Mouse (Mus musculus) limb, embryonic 10.5 days (tissue): ENCODE data around the gene Tspan18. TPM values are rescaled to one million over a fixed set of nuclear protein-coding genes. Genes with fewer than 3 reads are reported as not detected.
A peak's percentile ranks its signal among the peaks of the same experiment; 100 is the strongest.

Experiments
- DNase-seq: peaks from one replicate; pipeline ENCODE4 v3.0.0-alpha.2; 2017; ENCODE audit warnings: low spot score
- H3K27ac ChIP-seq: fragments of 300-500 bp; sonication (generic); 2 replicates; pipeline ENCODE4 v1.5.1; 2016; ENCODE audit warnings: mild to moderate bottlenecking
- H3K27me3 ChIP-seq: fragments of 300-500 bp; sonication (generic); 2 replicates; pipeline ENCODE4 v1.6.1; 2016; ENCODE audit warnings: low read depth, mild to moderate bottlenecking; ENCODE audit not compliant: poor library complexity, severe bottlenecking
- H3K36me3 ChIP-seq: fragments of 300-500 bp; sonication (generic); 2 replicates; pipeline ENCODE4 v1.6.1; 2016; ENCODE audit warnings: mild to moderate bottlenecking, moderate library complexity
- H3K4me1 ChIP-seq: fragments of 300-500 bp; sonication (generic); 2 replicates; pipeline ENCODE4 v1.6.1; 2016
- H3K4me3 ChIP-seq: fragments of 300-500 bp; sonication (generic); 2 replicates; pipeline ENCODE4 v1.5.1; 2016; ENCODE audit warnings: mild to moderate bottlenecking, moderate library complexity
- H3K9me3 ChIP-seq: fragments of 300-500 bp; sonication (generic); replicated peaks from 2 replicates; pipeline ENCODE4 v1.6.1; 2016; ENCODE audit warnings: mild to moderate bottlenecking
- WGBS: fragments of 180-500 bp; shearing (Covaris S2); methylation state at CpG from one replicate; pipeline ENCODE4 v1.1.7; 2016; 5-methylcytosine and 5-hydroxymethylcytosine counted together
- polyA plus RNA-seq: library from polyadenylated mRNA; unstranded; fragments of >200 nt; fragmentation: Nextera tagmentation; extraction: Ambion mirVana; gene quantifications from 2 replicates; pipeline ENCODE4 v1.2.1, GENCODE M21; 2016

Tspan18 gene
- polyA plus RNA-seq, 1 experiment from 2014 or later: 13.4 TPM

DNA sequence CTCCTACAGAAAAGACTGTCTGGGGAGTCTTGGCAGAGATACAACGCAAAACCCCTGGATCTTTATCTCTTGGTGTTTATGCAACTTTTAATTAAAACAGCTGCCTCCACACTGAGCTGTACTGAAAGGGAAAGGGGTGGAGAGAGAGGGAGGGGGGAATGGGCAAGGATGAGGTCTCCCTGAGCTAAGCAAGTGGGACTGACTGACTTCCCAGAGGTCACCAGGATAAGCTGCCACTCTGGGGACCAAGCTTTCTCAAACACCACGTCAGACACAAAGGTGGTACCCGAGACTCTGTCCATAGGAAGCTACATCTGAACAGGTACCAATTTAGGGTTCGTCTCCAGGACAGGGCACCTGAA is 30.1 kb downstream of the Tspan18 start:
- WGBS: 65% methylated on average over 4 of the region's 4 CpGs
- DNase-seq: no peak
- Histone ChIP-seq H3K4me1 (peaks cover 15% of the 10 kb centered on the region), H3K27ac (peak overlapping the region; percentile 32; the same call in 1 of the 2 replicates), H3K9me3 (no peaks in the 10 kb centered on the region), H3K36me3 (no peaks in the 10 kb centered on the region), H3K4me3 (no peak overlapping the region), H3K27me3 (no peaks in the 10 kb centered on the region)

- no peaks in the 10 kb centered on the region for H3K36me3 ChIP-seq
- WGBS: 42% methylated on average over 16 of the region's 16 CpGs
- no peaks in the 10 kb centered on the region for H3K9me3 ChIP-seq
- peaks cover 15% of the 10 kb centered on the region for H3K4me1 ChIP-seq
- no peaks in the 10 kb centered on the region for H3K27me3 ChIP-seq
- DNase-seq: no peak
- H3K4me3 ChIP-seq: no peak overlapping the region
- H3K27ac ChIP-seq: peak overlapping the region; percentile 32; the same call in 1 of the 2 replicates
Measured at GRCm38 (mm10) chr2:93303585-93304272, 30.6 kb downstream of the Tspan18 start.

GRCm38 (mm10) chr2:93303260-93303584 is 31.1 kb downstream of the Tspan18 start:
- H3K27ac ChIP-seq: peak overlapping the region; percentile 32; the same call in 1 of the 2 replicates

GRCm38 (mm10) chr2:93297656-93298055 is 36.6 kb downstream of the Tspan18 start:
- WGBS: 83% methylated on average over 3 of the region's 3 CpGs
- no peaks in the 10 kb centered on the region for H3K27me3 ChIP-seq
- H3K4me1 ChIP-seq: no peaks in the 10 kb centered on the region
- DNase-seq: no peak
- no peaks in the 10 kb centered on the region; the same call in 1 of the 2 replicates for H3K9me3 ChIP-seq
- H3K36me3 ChIP-seq: no peaks in the 10 kb centered on the region
- no peak overlapping the region for H3K4me3 ChIP-seq
- no peak overlapping the region for H3K27ac ChIP-seq

More at GRCm38 (mm10) chr2:93303260-93303584, 31.1 kb downstream of the Tspan18 start:
- H3K4me1 ChIP-seq: peaks cover 15% of the 10 kb centered on the region
- no peaks in the 10 kb centered on the region for H3K36me3 ChIP-seq
- H3K4me3 ChIP-seq: no peak overlapping the region
- WGBS: 77% methylated on average over 5 of the region's 5 CpGs
- no peaks in the 10 kb centered on the region for H3K27me3 ChIP-seq
- H3K9me3 ChIP-seq: no peaks in the 10 kb centered on the region
- no peak for DNase-seq

GRCm38 (mm10) chr2:93291186-93291926 is 42.9 kb downstream of the Tspan18 start:
- Histone ChIP-seq H3K4me3 (no peak overlapping the region), H3K27me3 (no peaks in the 10 kb centered on the region), H3K27ac (peak overlapping the region; percentile 59), H3K9me3 (no peaks in the 10 kb centered on the region; the same call in 1 of the 2 replicates), H3K4me1 (peaks cover 41% of the 10 kb centered on the region), H3K36me3 (no peaks in the 10 kb centered on the region)
- no peak for DNase-seq
- 81% methylated on average over 13 of the region's 13 CpGs for WGBS

DNA sequence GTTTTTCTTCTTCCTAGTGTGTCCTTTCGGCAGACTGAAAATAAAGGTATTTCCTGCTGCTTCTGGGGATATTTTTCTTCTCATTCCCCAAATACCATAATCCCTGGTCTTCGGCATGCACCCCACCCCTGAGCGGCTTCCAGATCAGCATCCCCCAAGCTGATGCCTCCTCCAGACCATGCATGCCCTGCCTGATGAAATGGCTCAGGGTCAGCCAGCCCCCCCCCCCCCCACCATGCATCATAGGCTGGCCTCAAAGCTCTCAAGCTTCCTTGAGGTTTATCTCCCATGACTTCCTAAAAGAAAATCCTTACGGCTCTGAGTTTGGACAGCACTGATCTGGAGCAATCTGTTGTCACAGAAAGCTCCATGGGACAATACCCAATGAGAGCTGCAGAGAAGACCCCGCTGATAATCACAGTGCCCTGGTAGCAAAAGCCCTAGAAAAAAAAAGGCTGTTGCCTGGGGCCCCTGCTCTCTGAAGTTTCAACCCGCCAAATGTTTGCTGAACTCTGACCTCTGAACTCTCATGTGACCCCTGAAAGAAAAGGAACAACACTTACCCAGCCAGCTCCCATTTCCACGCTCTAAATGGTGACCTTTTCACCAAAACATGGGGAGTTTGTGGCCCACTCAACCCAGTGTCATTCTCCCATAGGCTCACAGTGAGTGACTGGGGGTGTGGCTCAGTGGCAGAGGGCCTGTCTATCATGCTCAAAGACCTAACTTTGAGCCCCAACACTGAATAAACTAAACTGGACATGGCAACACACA is 43.8 kb downstream of the Tspan18 start:
- Histone ChIP-seq H3K9me3 (no peaks in the 10 kb centered on the region; the same call in 1 of the 2 replicates), H3K27ac (peak overlapping the region; percentile 59; the same call in 1 of the 2 replicates), H3K36me3 (no peaks in the 10 kb centered on the region), H3K4me3 (no peak overlapping the region), H3K4me1 (peaks cover 49% of the 10 kb centered on the region), H3K27me3 (no peaks in the 10 kb centered on the region)
- WGBS: 44% methylated on average over 7 of the region's 7 CpGs
- DNase-seq: no peak

DNA sequence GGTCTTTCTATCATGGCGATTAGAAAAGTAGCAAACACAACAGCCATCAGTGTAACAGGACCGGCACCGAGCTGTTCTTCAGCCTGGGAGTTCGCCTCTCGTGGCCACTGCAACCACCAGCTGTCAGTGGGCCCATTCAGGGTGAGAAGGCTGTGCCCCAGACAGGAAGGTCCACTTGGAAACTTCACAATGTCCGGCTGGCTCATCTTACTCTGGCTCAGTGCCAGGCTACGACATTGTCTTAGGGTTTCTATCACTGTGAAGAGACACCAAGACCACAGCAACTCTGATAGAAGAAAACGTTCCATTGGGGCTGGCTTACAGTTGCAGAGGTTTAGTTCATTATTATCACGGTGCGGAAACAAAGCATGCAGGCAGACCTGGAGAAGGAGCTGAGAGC is 45.1 kb downstream of the Tspan18 start:
- DNase-seq: no peak
- Histone ChIP-seq H3K9me3 (no peaks in the 10 kb centered on the region; the same call in 1 of the 2 replicates), H3K36me3 (no peaks in the 10 kb centered on the region), H3K27ac (no peak overlapping the region), H3K27me3 (no peaks in the 10 kb centered on the region), H3K4me1 (peaks cover 63% of the 10 kb centered on the region), H3K4me3 (no peak overlapping the region)
- 92% methylated on average over 10 of the region's 10 CpGs for WGBS

GRCm38 (mm10) chr2:93287348-93287747 is 47.0 kb downstream of the Tspan18 start:
- DNase-seq: no peak
- peaks cover 81% of the 10 kb centered on the region for H3K4me1 ChIP-seq
- H3K27me3 ChIP-seq: no peaks in the 10 kb centered on the region
- 79% methylated on average over 4 of the region's 4 CpGs for WGBS
- no peaks in the 10 kb centered on the region for H3K36me3 ChIP-seq
- H3K9me3 ChIP-seq: no peaks in the 10 kb centered on the region
- peak overlapping the region; percentile 14; the same call in 1 of the 2 replicates for H3K27ac ChIP-seq
- no peak overlapping the region for H3K4me3 ChIP-seq

GRCm38 (mm10) chr2:93286742-93287141 is 47.6 kb downstream of the Tspan18 start:
- Histone ChIP-seq H3K4me3 (no peak overlapping the region), H3K36me3 (no peaks in the 10 kb centered on the region), H3K4me1 (peaks cover 81% of the 10 kb centered on the region), H3K27me3 (no peaks in the 10 kb centered on the region), H3K27ac (peak overlapping the region; percentile 43; the same call in 1 of the 2 replicates), H3K9me3 (no peaks in the 10 kb centered on the region)
- 76% methylated on average over 4 of the region's 4 CpGs for WGBS
- DNase-seq: no peak

GRCm38 (mm10) chr2:93286321-93286720 is 48.0 kb downstream of the Tspan18 start:
- WGBS: 36% methylated on average over 2 of the region's 2 CpGs
- Histone ChIP-seq H3K27me3 (no peaks in the 10 kb centered on the region), H3K9me3 (no peaks in the 10 kb centered on the region), H3K36me3 (no peaks in the 10 kb centered on the region), H3K4me3 (no peak overlapping the region), H3K4me1 (peaks cover 77% of the 10 kb centered on the region), H3K27ac (peak overlapping the region; percentile 43)
- no peak for DNase-seq

GRCm38 (mm10) chr2:93285842-93286241 is 48.5 kb downstream of the Tspan18 start:
- Histone ChIP-seq H3K27me3 (no peaks in the 10 kb centered on the region), H3K36me3 (no peaks in the 10 kb centered on the region), H3K9me3 (no peaks in the 10 kb centered on the region), H3K4me3 (no peak overlapping the region), H3K27ac (peak overlapping the region; percentile 43; the same call in 1 of the 2 replicates), H3K4me1 (peaks cover 72% of the 10 kb centered on the region)
- DNase-seq: no peak
- WGBS: 43% methylated on average over 8 of the region's 8 CpGs

GRCm38 (mm10) chr2:93284625-93285024 is 49.7 kb downstream of the Tspan18 start:
- H3K9me3 ChIP-seq: no peaks in the 10 kb centered on the region
- DNase-seq: no peak
- 77% methylated on average over 2 of the region's 2 CpGs for WGBS
- no peaks in the 10 kb centered on the region for H3K36me3 ChIP-seq
- H3K27me3 ChIP-seq: no peaks in the 10 kb centered on the region
- 0 out of 2 replicates have a peak overlapping the region, but pooled peaks have one; percentile 5 for H3K27ac ChIP-seq
- peaks cover 71% of the 10 kb centered on the region for H3K4me1 ChIP-seq
- H3K4me3 ChIP-seq: no peak overlapping the region
